Mouse (Mus musculus) bone marrow macrophage, adult 2 months (primary cell): ENCODE data around the gene Mpv17.

Experiments used
- CTCF ChIP-seq: IDR thresholded peaks from 2 replicates; pipeline ENCODE4 v1.5.1; 2012; ENCODE audit warnings: low read depth, mild to moderate bottlenecking, low read length, moderate library complexity
- POLR2A ChIP-seq: IDR thresholded peaks from 2 replicates; pipeline ENCODE4 v1.6.1; 2012; ENCODE audit warnings: mild to moderate bottlenecking, low read depth, low read length, borderline replicate concordance

DNA sequence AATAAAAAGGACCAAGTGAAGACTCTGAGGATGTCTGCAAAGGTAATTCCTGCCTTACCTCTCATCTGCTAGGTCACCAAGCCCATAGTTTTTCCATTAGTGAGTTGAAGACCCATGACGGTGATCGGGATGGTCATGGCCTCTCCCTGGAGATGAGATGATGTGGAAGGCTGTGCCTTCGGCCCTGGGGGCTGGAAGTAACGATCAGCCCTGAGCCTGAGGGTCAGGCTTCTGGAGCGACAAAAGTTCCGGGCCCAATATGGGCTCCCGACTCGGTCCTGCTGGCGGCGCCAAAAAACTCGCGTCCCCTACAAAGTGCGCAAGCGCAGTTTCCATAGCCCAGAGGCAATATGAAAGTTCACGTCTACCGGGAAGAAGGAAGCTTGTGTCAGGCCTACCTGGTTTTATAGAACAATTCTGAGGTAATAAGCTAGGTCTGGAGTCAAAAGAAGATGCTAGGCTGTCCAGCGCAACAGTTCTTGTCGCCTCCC, 46.0 kb downstream of the Mpv17 start, which contains the start of gene Slc30a3:
- TF ChIP-seq CTCF: no peak
- TF ChIP-seq POLR2A: no peak
